Mouse (Mus musculus) stomach, embryonic 16.5 days (tissue): ENCODE measurements at regions not wholly inside any gene's neighbourhood (a gene's known extent, or its start where the extent isn't known, plus 50 kb on each side); places are given as distances from the start of the nearest gene placed in this dataset.

ENCODE experiments used
- ATAC-seq: fragments of 200-750 bp; cut with Nextera tagmentation; 2 replicates; pipeline ENCODE4 v1.8.0; 2017; ENCODE audit warnings: moderate number of reproducible peaks, moderate TSS enrichment; ENCODE audit not compliant: insufficient read depth, low FRiP score
- H3K27ac ChIP-seq: fragments of 300-500 bp; sonication (generic); 2 replicates; pipeline ENCODE4 v1.5.1; 2014; ENCODE audit warnings: low read length
- H3K27me3 ChIP-seq: fragments of 300-500 bp; sonication (generic); 2 replicates; pipeline ENCODE4 v1.6.1; 2014; ENCODE audit warnings: low read length, control low read depth, mixed read lengths; ENCODE audit not compliant: control insufficient read depth, insufficient read depth
- H3K36me3 ChIP-seq: fragments of 300-500 bp; sonication (generic); 2 replicates; pipeline ENCODE4 v1.6.1; 2014; ENCODE audit warnings: low read length; ENCODE audit not compliant: control insufficient read depth, insufficient read depth
- H3K4me1 ChIP-seq: fragments of 300-500 bp; sonication (generic); 2 replicates; pipeline ENCODE4 v1.6.1; 2014; ENCODE audit warnings: low read length, control low read depth, mixed read lengths; ENCODE audit not compliant: control insufficient read depth, insufficient read depth
- H3K4me2 ChIP-seq: fragments of 300-500 bp; sonication (generic); 2 replicates; pipeline ENCODE4 v1.6.1; 2014; ENCODE audit warnings: low read depth, low read length, mixed read lengths
- H3K4me3 ChIP-seq: fragments of 300-500 bp; sonication (generic); replicated peaks from 2 replicates; pipeline ENCODE4 v1.5.1; 2014; ENCODE audit warnings: mild to moderate bottlenecking, low read length
- H3K9ac ChIP-seq: fragments of 300-500 bp; sonication (generic); 2 replicates; pipeline ENCODE4 v1.6.1; 2014; ENCODE audit warnings: low read length
- H3K9me3 ChIP-seq: fragments of 300-500 bp; sonication (generic); replicated peaks from 2 replicates; pipeline ENCODE4 v1.6.1; 2016; ENCODE audit warnings: low read length, control low read depth; ENCODE audit not compliant: control insufficient read depth
- WGBS: fragments of 180-500 bp; shearing (Covaris S2); extraction: QIAGEN DNeasy Blood & Tissue Kit; methylation state at CpG from one replicate; pipeline ENCODE4 v1.1.7; 2014; 5-methylcytosine and 5-hydroxymethylcytosine counted together

- Histone ChIP-seq H3K9ac (no peak overlapping the region), H3K27me3 (no peaks in the 10 kb centered on the region), H3K4me2 (no peak overlapping the region), H3K27ac (no peak overlapping the region), H3K36me3 (no peaks in the 10 kb centered on the region), H3K9me3 (no peaks in the 10 kb centered on the region), H3K4me1 (no peaks in the 10 kb centered on the region), H3K4me3 (no peak overlapping the region)
- WGBS: 76% methylated on average over 15 of the region's 15 CpGs
- ATAC-seq: no peak
These were observed 189.0 kb upstream of the Mkln1 start for GRCm38 (mm10) chr6:31209411-31210139.

DNA sequence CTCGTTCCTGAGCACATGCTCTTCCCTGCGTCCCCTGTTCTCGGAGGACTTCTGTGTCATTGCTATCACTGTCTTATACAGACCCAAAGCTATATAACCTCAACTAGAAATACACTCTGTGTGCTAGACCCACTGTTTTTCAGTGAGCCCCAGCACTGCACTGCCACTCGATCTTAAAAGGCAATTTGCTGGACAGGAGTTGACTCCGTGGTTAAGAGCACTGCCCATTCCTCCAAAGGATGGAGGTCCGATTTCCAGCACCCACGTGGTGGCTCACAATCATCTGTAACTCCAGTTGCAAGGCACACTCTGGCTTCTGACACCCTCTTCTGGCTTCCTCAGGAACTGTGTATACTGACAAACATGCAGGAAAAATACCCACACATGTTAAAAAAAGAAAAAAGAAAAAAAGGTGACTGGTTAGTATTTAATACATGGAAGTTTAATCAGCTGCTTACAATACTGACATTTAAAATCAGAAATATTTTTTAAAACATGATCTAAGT lies 188.3 kb upstream of the Mkln1 start:
- no peak for ATAC-seq

GRCm38 (mm10) chr6:31211091-31211490 lies 187.4 kb upstream of the Mkln1 start:
- Histone ChIP-seq H3K36me3 (no peaks in the 10 kb centered on the region), H3K4me3 (no peak overlapping the region), H3K9ac (no peak overlapping the region), H3K4me2 (no peak overlapping the region), H3K9me3 (no peaks in the 10 kb centered on the region), H3K27ac (no peak overlapping the region), H3K4me1 (no peaks in the 10 kb centered on the region), H3K27me3 (0 out of 2 replicates have a peak, but pooled peaks cover 2% of the 10 kb centered on the region)
- 83% methylated on average over 4 of the region's 4 CpGs for WGBS
- ATAC-seq: no peak

More for the DNA sequence above, 188.3 kb upstream of the Mkln1 start:
- H3K4me3 ChIP-seq: no peak overlapping the region
- no peaks in the 10 kb centered on the region for H3K36me3 ChIP-seq
- H3K27ac ChIP-seq: no peak overlapping the region
- H3K27me3 ChIP-seq: no peaks in the 10 kb centered on the region
- H3K4me2 ChIP-seq: no peak overlapping the region
- H3K9me3 ChIP-seq: no peaks in the 10 kb centered on the region
- WGBS: 72% methylated on average over 7 of the region's 7 CpGs
- no peak overlapping the region for H3K9ac ChIP-seq
- no peaks in the 10 kb centered on the region for H3K4me1 ChIP-seq

DNA sequence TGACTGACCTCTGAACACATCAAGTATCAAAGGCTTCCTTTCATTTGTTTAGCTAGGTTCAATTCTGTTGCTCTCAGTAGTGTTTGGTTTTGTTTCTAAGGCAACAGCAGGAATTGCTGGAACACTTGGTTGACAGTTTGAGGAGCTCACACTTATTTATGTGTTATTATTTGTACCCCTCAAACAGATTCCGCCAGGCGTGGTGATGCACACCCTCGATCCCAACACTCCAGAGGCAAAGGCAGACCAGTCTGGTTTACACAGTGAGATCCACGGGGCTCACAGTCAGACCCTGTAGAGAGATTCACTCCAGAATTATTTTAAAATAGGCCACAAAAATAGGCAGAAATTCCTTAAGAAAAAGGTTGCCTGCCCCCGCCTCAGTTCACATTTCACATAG lies 186.9 kb upstream of the Mkln1 start:
- Histone ChIP-seq H3K4me2 (no peak overlapping the region), H3K4me3 (no peak overlapping the region), H3K27me3 (0 out of 2 replicates have a peak, but pooled peaks cover 4% of the 10 kb centered on the region), H3K4me1 (no peaks in the 10 kb centered on the region), H3K27ac (no peak overlapping the region), H3K9me3 (no peaks in the 10 kb centered on the region), H3K9ac (no peak overlapping the region), H3K36me3 (no peaks in the 10 kb centered on the region)
- no peak for ATAC-seq
- 74% methylated on average over 5 of the region's 5 CpGs for WGBS

GRCm38 (mm10) chr6:31212080-31212479 lies 186.5 kb upstream of the Mkln1 start:
- H3K4me2 ChIP-seq: no peak overlapping the region
- no peak overlapping the region for H3K9ac ChIP-seq
- no peak for ATAC-seq
- H3K27ac ChIP-seq: no peak overlapping the region
- WGBS: 89% methylated on average over 7 of the region's 7 CpGs
- peaks cover 6% of the 10 kb centered on the region for H3K27me3 ChIP-seq
- H3K4me3 ChIP-seq: no peak overlapping the region
- H3K4me1 ChIP-seq: peaks cover 4% of the 10 kb centered on the region; the same call in 1 of the 2 replicates
- no peaks in the 10 kb centered on the region for H3K9me3 ChIP-seq
- no peaks in the 10 kb centered on the region for H3K36me3 ChIP-seq

DNA sequence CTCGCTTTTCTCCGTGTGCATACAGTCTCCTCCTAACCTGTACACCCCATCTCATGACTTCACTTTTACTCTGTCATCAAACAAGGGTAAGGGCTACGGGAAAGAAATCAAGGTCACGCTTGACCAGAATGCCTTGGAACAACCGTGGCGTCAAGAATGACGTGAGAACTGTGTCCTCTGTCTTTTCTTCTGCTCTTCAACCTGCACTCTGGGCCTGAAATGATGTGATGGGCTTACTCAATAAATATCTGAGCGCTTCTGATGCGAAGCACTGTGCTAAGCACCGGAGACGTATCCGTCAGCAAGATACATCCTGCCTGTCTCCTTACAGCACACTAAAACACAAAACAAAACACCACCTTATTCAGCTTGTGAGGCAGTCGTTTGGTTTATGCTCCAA lies 185.8 kb upstream of the Mkln1 start:
- Histone ChIP-seq H3K4me3 (no peak overlapping the region), H3K9ac (no peak overlapping the region), H3K4me2 (no peak overlapping the region), H3K9me3 (no peaks in the 10 kb centered on the region), H3K27ac (no peak overlapping the region), H3K4me1 (peaks cover 6% of the 10 kb centered on the region; the same call in 1 of the 2 replicates), H3K27me3 (peaks cover 12% of the 10 kb centered on the region), H3K36me3 (no peaks in the 10 kb centered on the region)
- 80% methylated on average over 13 of the region's 13 CpGs for WGBS
- ATAC-seq: no peak

DNA sequence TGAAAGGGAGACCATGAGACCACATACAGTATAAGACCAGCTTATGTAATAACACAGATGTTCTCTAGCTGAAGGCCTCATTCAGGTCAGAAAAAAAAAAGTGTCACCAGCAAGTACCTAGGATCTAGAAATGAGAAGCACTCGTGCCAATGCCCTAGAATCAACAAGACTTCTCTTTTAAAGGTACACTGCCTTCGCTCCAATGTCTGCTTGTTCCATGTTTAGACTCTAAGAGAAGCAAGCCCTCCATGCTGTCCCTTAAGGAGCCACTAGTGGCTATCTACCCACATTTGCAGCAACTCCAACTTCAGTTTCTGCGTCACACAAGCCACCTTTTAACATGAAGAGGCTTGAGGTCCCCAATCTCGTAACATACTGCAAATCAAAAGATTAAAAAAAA lies 185.4 kb upstream of the Mkln1 start:
- Histone ChIP-seq H3K4me1 (peaks cover 6% of the 10 kb centered on the region; the same call in 1 of the 2 replicates), H3K36me3 (no peaks in the 10 kb centered on the region), H3K27ac (no peak overlapping the region), H3K4me2 (no peak overlapping the region), H3K27me3 (peaks cover 16% of the 10 kb centered on the region), H3K4me3 (no peak overlapping the region), H3K9me3 (no peaks in the 10 kb centered on the region), H3K9ac (no peak overlapping the region)
- 77% methylated on average over 4 of the region's 4 CpGs for WGBS
- ATAC-seq: no peak

- Histone ChIP-seq H3K9me3 (no peaks in the 10 kb centered on the region), H3K4me2 (peak overlapping the region; percentile 99), H3K27ac (no peak overlapping the region), H3K27me3 (peaks cover 39% of the 10 kb centered on the region), H3K4me3 (peak overlapping the region; percentile 69; the same call in 1 of the 2 replicates), H3K36me3 (no peaks in the 10 kb centered on the region), H3K4me1 (peaks cover 9% of the 10 kb centered on the region), H3K9ac (no peak overlapping the region)
- 71% methylated on average over 8 of the region's 8 CpGs for WGBS
- ATAC-seq: no peak
These were observed 182.9 kb upstream of the Mkln1 start for GRCm38 (mm10) chr6:31215661-31216060.

- Histone ChIP-seq H3K4me3 (peak overlapping the region; percentile 69), H3K36me3 (no peaks in the 10 kb centered on the region), H3K27ac (no peak overlapping the region), H3K9ac (peak overlapping the region; percentile 65), H3K4me2 (peak overlapping the region; percentile 99), H3K27me3 (peaks cover 44% of the 10 kb centered on the region), H3K4me1 (peaks cover 9% of the 10 kb centered on the region), H3K9me3 (no peaks in the 10 kb centered on the region)
- under 1% methylated on average over 99 of the region's 100 CpGs for WGBS
- ATAC-seq: peak; percentile 77
These were observed 182.1 kb upstream of the Mkln1 start for GRCm38 (mm10) chr6:31216206-31217059.
